Mouse (Mus musculus): ENCODE data around the gene Polr3h. TPM values are rescaled to one million over a fixed set of nuclear protein-coding genes. Genes with fewer than 3 reads are reported as not detected.
"Not testable (repeated sequence)": the region's sequence is repeated elsewhere in the genome, so short reads cannot be mapped to it uniquely, and the experiment has no call there.

The Polr3h gene
- 65.5 and 80.4 TPM in 2 replicates for polyA plus RNA-seq (2015; fragmentation: Nextera tagmentation; extraction: Ambion mirVana)

DNA sequence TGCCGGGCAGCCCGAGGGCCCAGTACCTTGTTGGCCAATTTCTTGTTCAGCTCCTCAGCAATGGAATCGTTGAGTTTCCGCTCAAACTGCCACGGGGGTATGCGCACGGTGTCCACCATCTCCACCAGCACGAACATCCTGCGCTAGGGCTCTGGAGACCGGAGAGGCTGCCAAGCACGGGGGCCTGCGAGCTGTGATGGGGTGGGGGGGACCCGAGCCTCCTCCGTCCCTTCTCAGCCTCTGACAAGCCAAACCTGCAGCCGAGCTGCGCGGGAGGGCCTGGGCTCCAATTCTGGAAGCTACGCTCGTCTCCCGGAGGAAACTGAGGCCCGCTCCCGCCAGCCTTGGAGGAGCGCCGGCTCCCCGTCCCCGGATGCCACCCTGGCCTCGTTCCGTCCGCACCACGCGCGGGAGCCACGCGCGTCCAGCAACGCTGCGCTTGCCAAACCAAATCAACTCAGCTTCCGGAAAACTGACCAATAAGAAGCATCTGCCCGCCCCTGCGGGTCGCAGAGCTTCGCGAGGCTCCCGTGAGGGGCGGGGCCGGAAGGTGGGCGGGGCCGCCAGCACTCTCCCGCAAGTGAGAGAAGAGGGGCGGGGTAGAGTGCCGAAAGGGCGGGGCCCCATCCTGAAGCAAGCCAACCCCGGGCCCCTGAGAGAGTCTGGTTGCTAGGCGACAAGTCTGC, at the start of gene Polr3h:
Gene Polr3h (minus strand): TSS at position 481 of the 686 bp plus-strand sequence.
- H3K4me1 ChIP-seq (replicated peaks): peaks cover 21% of the 10 kb centered on the region
- H3K27ac ChIP-seq: peak within 1 kb of the TSS; percentile 42; the same call in 1 of the 2 replicates
- H3K4me3 ChIP-seq (replicated peaks): peak within 1 kb of the TSS; percentile 77
- under 1% methylated on average over 54 of the region's 54 CpGs for WGBS
- H3K9ac ChIP-seq: peak within 1 kb of the TSS; percentile 80
- peak; percentile 98 for ATAC-seq
- H3K36me3 ChIP-seq: 0 out of 2 replicates have a peak, but pooled peaks cover 3% of the 10 kb centered on the region
- H3K27me3 ChIP-seq (replicated peaks): no peaks in the 10 kb centered on the region
- H3K4me2 ChIP-seq (replicated peaks): peak within 1 kb of the TSS; percentile 96
- H3K9me3 ChIP-seq: no peaks in the 10 kb centered on the region

DNA sequence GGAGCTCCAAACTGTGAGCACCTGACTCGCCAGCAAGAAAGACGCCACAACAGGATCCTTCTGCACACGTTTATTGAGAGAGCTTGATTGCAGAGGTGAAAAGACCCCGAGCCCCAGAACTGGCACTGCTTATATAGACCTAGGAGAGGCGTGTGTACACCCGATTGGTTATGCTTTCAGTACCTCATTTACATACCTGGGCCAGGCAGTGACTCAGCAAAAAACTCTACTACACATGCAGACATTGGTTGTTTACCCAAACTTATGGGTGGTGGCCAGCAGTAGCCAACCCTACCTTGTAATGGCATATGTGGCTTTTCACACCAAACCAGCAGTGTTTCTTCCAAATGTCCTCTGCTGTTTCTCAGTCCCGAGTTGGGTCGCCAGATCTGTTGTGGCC, 49.1 kb upstream of the Polr3h start:
- H3K27ac ChIP-seq; H3K27me3 ChIP-seq (replicated peaks); H3K4me2 ChIP-seq (replicated peaks); H3K4me3 ChIP-seq (replicated peaks); ATAC-seq; H3K4me1 ChIP-seq (replicated peaks); H3K9me3 ChIP-seq; H3K9ac ChIP-seq; H3K36me3 ChIP-seq: not testable (repeated sequence)
- WGBS: 94% methylated on average over 8 of the region's 8 CpGs

DNA sequence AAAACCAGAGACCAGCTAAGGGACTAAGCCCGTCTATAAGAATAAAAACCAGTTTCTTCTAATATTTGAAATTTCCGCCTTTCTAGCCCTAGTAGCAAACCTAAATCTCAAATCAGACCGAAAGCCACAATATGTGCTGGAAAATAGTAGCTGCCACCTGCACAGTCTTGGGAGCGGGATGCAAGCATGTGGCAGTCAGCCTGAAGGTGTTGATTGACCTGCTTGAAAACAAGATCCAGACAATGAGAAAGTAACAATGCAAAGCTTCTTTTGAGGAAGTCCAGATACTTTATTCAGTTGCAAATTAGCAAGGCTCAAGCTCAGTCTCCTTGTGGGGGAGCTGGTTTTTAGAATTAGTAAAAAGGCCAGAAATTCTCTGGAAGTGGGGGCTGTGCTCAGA, 44.5 kb upstream of the Polr3h start:
- H3K4me3 ChIP-seq (replicated peaks); H3K27me3 ChIP-seq (replicated peaks); H3K36me3 ChIP-seq; H3K27ac ChIP-seq; H3K4me2 ChIP-seq (replicated peaks); H3K9ac ChIP-seq; ATAC-seq; H3K4me1 ChIP-seq (replicated peaks); H3K9me3 ChIP-seq: not testable (repeated sequence)
- 95% methylated on average over 4 of the region's 4 CpGs for WGBS

DNA sequence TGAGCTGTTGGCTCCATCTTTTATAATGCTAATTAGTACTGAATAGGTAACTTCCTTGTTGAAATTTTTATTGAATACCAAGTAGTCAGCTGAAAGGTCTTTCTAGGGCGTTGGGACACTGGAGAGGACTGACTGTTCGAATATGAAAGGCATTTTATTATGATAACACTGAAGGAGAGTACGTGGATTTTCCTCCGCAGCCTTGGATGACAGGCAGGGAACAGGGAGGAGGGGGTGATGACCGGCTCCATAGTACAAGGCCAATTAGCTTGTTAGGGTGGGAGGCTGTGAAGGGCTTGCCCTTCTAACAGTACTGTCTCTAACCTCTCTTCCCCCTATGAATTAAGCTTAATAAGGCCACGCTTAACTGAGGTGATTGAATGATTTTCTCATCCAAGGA, 43.6 kb upstream of the Polr3h start:
- not testable (repeated sequence) for H3K9me3 ChIP-seq; H3K9ac ChIP-seq; ATAC-seq; H3K4me2 ChIP-seq (replicated peaks); H3K27ac ChIP-seq; H3K27me3 ChIP-seq (replicated peaks); H3K36me3 ChIP-seq; H3K4me1 ChIP-seq (replicated peaks); H3K4me3 ChIP-seq (replicated peaks)
- 80% methylated on average over 6 of the region's 6 CpGs for WGBS

DNA sequence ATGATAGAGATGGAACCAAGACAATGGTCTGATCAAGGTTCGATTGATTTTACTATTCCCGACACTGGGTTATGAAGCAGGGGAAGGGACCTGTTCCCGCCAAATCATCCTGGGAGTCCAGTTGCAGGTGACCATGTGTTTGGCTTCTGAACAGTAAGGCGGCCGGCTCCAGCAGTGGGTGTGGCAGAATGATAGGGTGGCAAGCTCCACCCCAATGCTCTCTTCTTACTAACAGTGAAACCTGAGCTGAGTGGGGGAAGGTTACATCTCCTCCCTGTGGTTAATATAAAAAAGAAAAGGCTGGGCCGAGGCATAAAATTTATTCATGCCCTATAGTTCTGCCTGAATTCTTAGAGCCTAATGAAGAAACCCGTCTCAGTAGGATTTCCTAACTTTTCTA, 43.1 kb upstream of the Polr3h start:
- no peaks in the 10 kb centered on the region for H3K36me3 ChIP-seq
- H3K4me2 ChIP-seq (replicated peaks): no peak overlapping the region
- no peak overlapping the region for H3K27ac ChIP-seq
- H3K4me1 ChIP-seq (replicated peaks): no peaks in the 10 kb centered on the region
- no peak for ATAC-seq
- 56% methylated on average over 7 of the region's 7 CpGs for WGBS
- no peak overlapping the region for H3K9ac ChIP-seq
- H3K27me3 ChIP-seq (replicated peaks): no peaks in the 10 kb centered on the region
- H3K9me3 ChIP-seq: no peaks in the 10 kb centered on the region
- H3K4me3 ChIP-seq (replicated peaks): no peak overlapping the region

DNA sequence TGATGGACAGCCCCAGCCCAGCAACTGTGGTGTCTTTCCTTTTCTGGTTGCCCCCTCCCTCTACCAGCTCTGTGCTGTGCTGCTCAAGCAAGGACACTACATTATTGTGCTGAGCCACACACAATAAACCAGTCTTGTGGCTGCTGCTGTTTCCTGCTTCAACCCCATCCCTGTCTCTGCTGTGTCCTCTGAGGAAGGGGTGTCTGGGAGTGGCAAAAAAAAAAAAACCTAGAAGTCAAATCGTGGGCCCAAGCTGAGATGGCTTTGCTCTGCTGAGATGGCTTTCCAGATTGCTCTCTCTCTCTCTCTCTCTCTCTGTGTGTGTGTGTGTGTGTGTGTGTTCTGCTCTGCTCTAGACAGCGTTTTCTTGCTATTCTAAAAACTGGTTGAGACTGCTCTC, 42.4 kb upstream of the Polr3h start:
- no peaks in the 10 kb centered on the region for H3K27me3 ChIP-seq (replicated peaks)
- no peaks in the 10 kb centered on the region for H3K4me1 ChIP-seq (replicated peaks)
- H3K9me3 ChIP-seq: no peaks in the 10 kb centered on the region
- WGBS: 43% methylated on average over 2 of the region's 2 CpGs
- no peak for ATAC-seq
- H3K4me3 ChIP-seq (replicated peaks): no peak overlapping the region
- no peak overlapping the region for H3K27ac ChIP-seq
- H3K36me3 ChIP-seq: no peaks in the 10 kb centered on the region
- H3K4me2 ChIP-seq (replicated peaks): no peak overlapping the region
- no peak overlapping the region for H3K9ac ChIP-seq

DNA sequence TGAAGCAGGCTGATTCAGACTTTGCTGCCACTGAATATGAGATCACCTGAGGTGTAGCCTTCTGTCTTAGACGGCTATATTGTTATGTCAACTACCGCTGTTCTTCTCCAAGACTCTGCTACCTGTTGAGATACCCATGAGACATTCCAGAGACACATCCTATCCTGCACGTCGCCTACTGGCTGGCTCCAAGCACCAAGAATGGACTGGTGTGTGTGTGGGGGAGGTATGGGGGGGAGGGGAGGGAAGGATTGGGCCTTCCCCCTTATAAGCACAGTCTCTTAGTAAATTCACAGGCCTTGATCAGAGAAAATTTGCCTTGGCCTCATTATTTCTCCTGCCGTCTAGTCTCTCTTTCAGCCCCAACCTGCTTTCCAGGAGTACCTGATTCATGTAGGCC, 41.8 kb upstream of the Polr3h start:
- Histone ChIP-seq H3K4me1 (replicated peaks) (no peaks in the 10 kb centered on the region), H3K36me3 (no peaks in the 10 kb centered on the region), H3K9ac (no peak overlapping the region), H3K27me3 (replicated peaks) (no peaks in the 10 kb centered on the region), H3K4me2 (replicated peaks) (no peak overlapping the region), H3K4me3 (replicated peaks) (no peak overlapping the region), H3K9me3 (no peaks in the 10 kb centered on the region), H3K27ac (no peak overlapping the region)
- ATAC-seq: no peak
- 84% methylated on average over 5 of the region's 5 CpGs for WGBS

DNA sequence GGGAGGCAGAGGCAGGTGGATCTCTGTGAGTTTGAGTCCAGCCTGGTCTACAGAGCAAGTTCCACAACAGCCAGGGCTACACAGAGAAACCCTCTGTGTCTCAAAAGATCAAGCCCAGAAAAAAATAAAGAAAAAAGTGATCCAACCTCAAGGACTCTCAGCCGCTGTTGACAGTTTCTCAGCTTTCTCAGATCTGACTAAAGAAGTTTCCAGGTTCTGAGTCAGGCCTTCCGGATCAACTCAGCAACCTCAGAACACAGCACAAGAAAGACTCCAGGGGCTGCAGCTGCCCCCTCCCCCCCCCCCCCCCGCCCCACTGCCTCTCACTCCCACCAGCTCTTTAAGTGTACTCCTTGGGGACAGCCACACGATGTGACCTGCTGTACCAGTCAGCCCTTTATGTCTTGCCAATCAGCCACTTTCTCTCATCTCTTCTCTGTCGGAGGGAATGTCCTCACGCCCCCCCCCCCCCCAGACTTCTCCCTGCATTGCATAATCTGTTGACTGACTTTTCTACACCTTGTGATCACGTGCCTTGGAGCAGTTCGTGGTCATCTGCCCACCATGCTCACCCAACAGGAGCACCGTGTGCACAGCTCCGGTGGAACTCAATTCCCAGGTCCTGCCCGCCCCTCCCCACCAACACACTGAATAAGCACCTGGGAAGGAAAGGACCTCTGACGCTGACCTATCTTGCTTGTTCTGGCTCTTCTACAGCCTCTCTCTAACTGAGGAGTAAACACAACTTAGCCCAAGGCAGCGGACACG, 40.2 kb upstream of the Polr3h start:
- Histone ChIP-seq H3K9me3 (no peaks in the 10 kb centered on the region), H3K27ac (no peak overlapping the region), H3K4me1 (replicated peaks) (no peaks in the 10 kb centered on the region), H3K27me3 (replicated peaks) (no peaks in the 10 kb centered on the region), H3K36me3 (no peaks in the 10 kb centered on the region), H3K4me2 (replicated peaks) (no peak overlapping the region), H3K9ac (no peak overlapping the region), H3K4me3 (replicated peaks) (no peak overlapping the region)
- WGBS: 74% methylated on average over 13 of the region's 14 CpGs
- no peak for ATAC-seq

DNA sequence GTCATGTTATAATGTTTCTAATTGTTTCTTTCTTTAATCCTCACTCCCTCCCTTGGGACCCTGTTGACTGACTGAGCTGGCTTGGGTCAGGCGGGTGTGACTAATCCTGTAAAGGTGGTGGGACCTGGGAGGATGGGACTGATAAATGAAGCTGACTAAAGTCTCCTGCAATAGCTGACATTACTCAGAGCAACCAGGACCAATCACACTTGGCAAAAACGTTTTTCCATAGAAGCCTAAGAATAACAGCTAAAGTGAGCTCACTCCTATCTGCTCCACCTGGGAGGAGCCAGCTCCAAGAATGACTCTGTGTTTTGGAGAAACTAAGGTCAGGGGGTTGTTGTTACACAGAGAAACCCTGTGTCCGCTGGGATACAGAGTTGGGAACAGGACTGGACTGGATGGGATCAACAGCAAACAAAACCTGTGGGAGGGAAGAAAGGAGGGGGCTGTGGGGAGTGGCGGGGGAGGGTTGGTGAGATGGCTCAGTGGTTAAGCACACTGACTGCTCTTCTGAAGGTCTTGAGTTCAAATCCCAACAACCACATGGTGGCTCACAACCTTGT, 39.0 kb upstream of the Polr3h start:
- H3K4me1 ChIP-seq (replicated peaks): no peaks in the 10 kb centered on the region
- H3K9me3 ChIP-seq: no peaks in the 10 kb centered on the region
- H3K4me3 ChIP-seq (replicated peaks): no peak overlapping the region
- no peaks in the 10 kb centered on the region for H3K36me3 ChIP-seq
- no peak overlapping the region for H3K9ac ChIP-seq
- no peak overlapping the region for H3K27ac ChIP-seq
- ATAC-seq: no peak
- H3K4me2 ChIP-seq (replicated peaks): no peak overlapping the region
- no peaks in the 10 kb centered on the region for H3K27me3 ChIP-seq (replicated peaks)
- 55% methylated on average over 4 of the region's 4 CpGs for WGBS

DNA sequence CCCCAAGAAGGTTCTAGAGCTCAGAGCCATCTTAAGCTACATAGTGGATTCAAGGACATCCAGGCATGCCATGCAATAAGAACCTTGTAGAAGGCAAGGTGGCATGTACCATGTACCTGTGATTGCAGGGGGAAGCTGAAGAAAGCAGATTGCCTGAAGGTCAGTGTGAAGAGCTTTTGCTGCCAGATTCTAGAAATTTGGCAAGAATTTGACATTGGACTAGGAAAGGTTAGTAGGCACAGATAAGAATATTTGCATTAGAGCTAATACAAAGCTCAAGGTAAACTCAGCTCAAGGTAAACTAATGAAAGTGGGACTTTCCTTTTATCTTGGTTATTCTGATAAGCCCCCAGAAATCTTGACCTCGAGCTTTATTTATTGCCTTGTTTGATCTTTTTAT, 38.2 kb upstream of the Polr3h start:
- ATAC-seq: no peak
- no peaks in the 10 kb centered on the region for H3K27me3 ChIP-seq (replicated peaks)
- H3K4me1 ChIP-seq (replicated peaks): 0 out of 2 replicates have a peak, but pooled peaks cover 4% of the 10 kb centered on the region
- WGBS: 44% methylated on average over 1 of the region's 1 CpGs
- no peaks in the 10 kb centered on the region for H3K9me3 ChIP-seq
- no peak overlapping the region for H3K4me3 ChIP-seq (replicated peaks)
- no peaks in the 10 kb centered on the region for H3K36me3 ChIP-seq
- no peak overlapping the region for H3K4me2 ChIP-seq (replicated peaks)
- no peak overlapping the region for H3K27ac ChIP-seq
- no peak overlapping the region for H3K9ac ChIP-seq

DNA sequence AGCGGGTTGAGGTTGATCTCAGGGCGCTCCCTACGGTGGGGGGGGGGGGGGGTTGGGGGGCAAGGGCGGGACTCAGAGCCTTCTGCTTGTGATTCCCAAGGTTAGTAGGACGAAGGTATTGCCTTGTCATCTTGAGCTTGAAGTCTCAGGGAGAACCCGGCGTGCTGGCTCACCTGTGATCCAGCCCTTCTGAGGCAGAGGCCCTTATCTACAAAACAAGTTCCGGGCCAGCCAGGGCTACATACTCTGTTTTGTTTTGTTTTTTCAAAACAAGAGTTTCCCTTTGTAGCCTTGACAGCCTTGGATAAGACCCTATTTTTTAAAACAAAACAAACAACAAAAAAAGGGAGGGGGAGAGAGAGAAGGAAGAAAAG, 35.0 kb upstream of the Polr3h start:
- under 1% methylated on average over 8 of the region's 8 CpGs for WGBS
- Histone ChIP-seq H3K4me1 (replicated peaks) (0 out of 2 replicates have a peak, but pooled peaks cover 4% of the 10 kb centered on the region), H3K36me3 (no peaks in the 10 kb centered on the region), H3K4me2 (replicated peaks) (peak overlapping the region; percentile 99), H3K9ac (no peak overlapping the region; the same call in 1 of the 2 replicates), H3K9me3 (no peaks in the 10 kb centered on the region), H3K4me3 (replicated peaks) (peak overlapping the region; percentile 63), H3K27me3 (replicated peaks) (no peaks in the 10 kb centered on the region), H3K27ac (0 out of 2 replicates have a peak overlapping the region, but pooled peaks have one; percentile 13)
- no peak; the same call in 1 of the 2 replicates for ATAC-seq

DNA sequence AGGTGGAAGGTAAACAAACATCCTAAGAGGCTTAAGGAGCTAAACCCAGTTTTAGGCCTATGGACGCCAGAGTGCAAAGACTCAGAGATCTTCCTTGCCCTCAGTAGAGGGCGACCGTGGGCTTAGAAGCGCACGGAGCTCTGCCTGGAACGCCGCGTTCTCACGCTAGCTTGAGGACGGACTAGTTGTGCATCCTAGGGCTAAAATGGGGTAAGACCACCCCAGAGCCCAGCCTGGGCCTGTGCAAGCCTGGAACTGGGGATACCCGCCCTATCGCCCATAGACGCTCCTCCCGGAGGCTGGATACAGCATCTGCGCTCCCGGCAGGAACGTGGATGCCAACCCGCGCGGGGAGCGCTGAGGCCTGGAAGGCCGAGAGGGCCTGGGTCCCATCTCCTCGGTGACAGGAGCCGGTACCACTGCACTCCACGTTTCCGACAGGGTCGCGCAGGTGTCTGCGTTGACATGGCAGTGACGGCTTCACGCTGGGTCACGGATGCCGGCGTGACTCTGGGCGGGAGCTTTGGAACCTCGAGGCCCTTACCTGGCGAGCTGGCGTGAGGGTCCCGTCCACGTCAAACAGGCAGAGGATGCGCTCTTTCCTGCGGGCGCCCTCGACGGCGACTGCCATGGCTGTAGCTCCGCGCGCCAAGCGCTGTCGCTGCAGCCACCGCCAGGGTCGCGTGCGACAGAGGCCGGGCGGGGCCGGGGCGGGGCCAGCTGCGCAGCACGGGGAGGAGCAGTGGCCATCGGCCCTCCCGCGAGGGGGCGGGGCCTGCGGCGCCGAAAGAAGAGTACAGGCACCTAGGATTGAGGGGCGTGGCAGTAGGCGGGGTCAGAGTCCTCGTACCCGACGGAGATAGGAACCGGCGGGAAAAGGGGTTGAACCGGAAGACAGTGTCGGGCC, 34.4 kb upstream of the Polr3h start, which contains the start of gene Pmm1:
Gene Pmm1 (minus strand): TSS at position 760 of the 907 bp plus-strand sequence.
- H3K4me2 ChIP-seq (replicated peaks): peak within 1 kb of the TSS; percentile 99
- WGBS: under 1% methylated on average over 77 of the region's 77 CpGs
- ATAC-seq: peak; percentile 99

More for the DNA sequence above, 34.4 kb upstream of the Polr3h start, which contains the start of gene Pmm1:
- H3K27ac ChIP-seq: peak within 1 kb of the TSS; percentile 85
- 0 out of 2 replicates have a peak, but pooled peaks cover 4% of the 10 kb centered on the region for H3K4me1 ChIP-seq (replicated peaks)
- H3K9me3 ChIP-seq: no peaks in the 10 kb centered on the region
- H3K9ac ChIP-seq: peak within 1 kb of the TSS; percentile 66
- H3K4me3 ChIP-seq (replicated peaks): peak within 1 kb of the TSS; percentile 63
- H3K36me3 ChIP-seq: no peaks in the 10 kb centered on the region
- H3K27me3 ChIP-seq (replicated peaks): no peaks in the 10 kb centered on the region
